9 mouse cellular contexts compared by ENCODE assay signal in the genomic region with DNA sequence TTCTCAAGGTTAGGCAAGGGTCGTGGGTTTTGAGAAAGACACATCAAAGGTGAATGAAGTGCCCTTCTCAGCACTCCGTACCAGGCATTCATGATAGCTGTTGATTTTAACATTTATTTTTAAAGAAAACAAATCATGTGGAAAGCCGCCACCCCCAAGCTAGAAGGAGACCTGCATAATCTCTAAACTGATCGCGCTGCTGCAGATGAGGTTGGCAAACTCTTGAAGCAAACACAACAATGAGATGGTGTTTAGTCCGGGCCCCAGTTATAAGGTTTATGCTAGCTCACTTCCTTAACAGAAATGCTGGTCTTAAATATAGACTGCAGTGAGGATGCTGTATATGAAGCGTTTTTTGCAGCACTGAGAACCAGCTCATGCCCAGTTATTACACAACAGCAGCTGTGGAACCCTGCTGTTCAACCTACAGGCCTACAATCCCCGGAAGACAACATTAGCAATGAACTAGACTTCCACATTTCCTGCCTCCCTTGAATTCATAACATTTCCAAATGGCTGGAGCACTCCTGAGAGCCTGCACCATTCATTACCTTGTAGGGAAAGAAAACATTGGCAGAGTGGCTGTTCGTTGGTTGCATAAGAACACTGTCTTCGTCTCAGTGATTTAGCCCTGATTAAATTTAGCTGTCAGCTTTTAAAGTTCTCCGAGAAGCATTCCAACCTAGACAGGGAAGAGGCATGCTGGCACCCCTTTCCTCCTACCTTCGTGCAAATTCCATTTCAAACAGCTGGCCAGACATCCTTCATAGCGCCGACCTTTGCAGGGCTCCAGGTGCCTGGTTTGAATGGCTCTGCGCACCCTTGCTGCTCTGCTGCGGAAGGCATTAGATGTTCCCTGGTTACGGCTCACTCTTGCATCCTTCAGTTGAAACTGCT. TPM values are rescaled to one million over a fixed set of nuclear protein-coding genes. Genes with fewer than 3 reads are reported as not detected.
DNase-seq lines count a peak whose midpoint lies in the region; ATAC-seq lines count a peak whose summit lies in the region.
"Had no signal": no experiment of that assay in that cellular context is flagged by ENCODE, and none has a peak within 500 bp of the region (broad histone marks: within the 10 kb centered on the region; RNA-seq: fewer than 3 reads in every experiment).

No protein-coding gene starts in this region.

- peak overlapping the region; percentile 31; the same call in 1 of the 2 replicates for H3K4me2 ChIP-seq in intestine, embryonic 15.5 days (replicated peaks)
- peak overlapping the region; percentile 59 for H3K4me2 ChIP-seq in limb, embryonic 13.5 days (replicated peaks)
- peak overlapping the region; percentile 0; the same call in 1 of the 2 replicates for H3K4me2 ChIP-seq in midbrain, embryonic 15.5 days

- no peaks in the 10 kb centered on the region for H3K36me3 ChIP-seq in intestine, embryonic 15.5 days
- H3K36me3 ChIP-seq in limb, embryonic 13.5 days: no peaks in the 10 kb centered on the region
- H3K36me3 ChIP-seq in midbrain, embryonic 15.5 days (replicated peaks): no peaks in the 10 kb centered on the region

- no peaks in the 10 kb centered on the region for H3K27me3 ChIP-seq in intestine, embryonic 15.5 days (replicated peaks)
- no peaks in the 10 kb centered on the region for H3K27me3 ChIP-seq in limb, embryonic 13.5 days
- no peaks in the 10 kb centered on the region for H3K27me3 ChIP-seq in midbrain, embryonic 15.5 days (replicated peaks)
- H3K27me3 ChIP-seq: CH12.LX had no signal

- peaks cover 5% of the 10 kb centered on the region; the same call in 1 of the 2 replicates for H3K4me1 ChIP-seq in intestine, embryonic 15.5 days (replicated peaks)
- peaks cover 25% of the 10 kb centered on the region for H3K4me1 ChIP-seq in limb, embryonic 13.5 days
- peaks cover 14% of the 10 kb centered on the region for H3K4me1 ChIP-seq in midbrain, embryonic 15.5 days

- DNase-seq in heart, adult 11 months: peak; percentile 88
- DNase-seq in heart, adult 8-10 months (ENCODE audit: low spot score): no peak
- peak; percentile 43 for DNase-seq in embryo, embryonic 10.5 days (ENCODE audit: low spot score)
- DNase-seq in cerebellum, postnatal 10 days: no peak
- DNase-seq in spleen, adult 18-20 months: no peak

- no peak overlapping the region for H3K9ac ChIP-seq in intestine, embryonic 15.5 days
- H3K9ac ChIP-seq in limb, embryonic 13.5 days: no peak overlapping the region
- H3K9ac ChIP-seq in midbrain, embryonic 15.5 days: no peak overlapping the region

- H3K9me3 ChIP-seq in intestine, embryonic 15.5 days: no peaks in the 10 kb centered on the region
- H3K9me3 ChIP-seq in limb, embryonic 13.5 days: no peaks in the 10 kb centered on the region
- no peaks in the 10 kb centered on the region for H3K9me3 ChIP-seq in midbrain, embryonic 15.5 days

- H3K27ac ChIP-seq in intestine, embryonic 15.5 days: peak overlapping the region; percentile 34; the same call in 1 of the 2 replicates
- H3K27ac ChIP-seq in limb, embryonic 13.5 days: peak overlapping the region; percentile 12; the same call in 1 of the 2 replicates
- 0 out of 2 replicates have a peak overlapping the region, but pooled peaks have one; percentile 45 for H3K27ac ChIP-seq in midbrain, embryonic 15.5 days

- 45% methylated on average over 17 of the region's 17 CpGs for WGBS in intestine, embryonic 15.5 days
- 22% methylated on average over 17 of the region's 17 CpGs for WGBS in limb, embryonic 13.5 days
- WGBS in midbrain, embryonic 15.5 days: 34% methylated on average over 17 of the region's 17 CpGs

- ATAC-seq in intestine, embryonic 15.5 days: 0 out of 2 replicates have a peak, but pooled peaks have one; percentile 42
- peak; percentile 39; the same call in 1 of the 2 replicates for ATAC-seq in limb, embryonic 13.5 days (ENCODE audit: low FRiP score, low read depth)
- peak; percentile 33; the same call in 1 of the 2 replicates for ATAC-seq in midbrain, embryonic 15.5 days (replicated peaks)

- no peak overlapping the region for H3K4me3 ChIP-seq in intestine, embryonic 15.5 days (replicated peaks)
- H3K4me3 ChIP-seq in limb, embryonic 13.5 days: 0 out of 2 replicates have a peak overlapping the region, but pooled peaks have one; percentile 8
- no peak overlapping the region for H3K4me3 ChIP-seq in midbrain, embryonic 15.5 days

RNA-seq across cellular contexts. Expression of a gene that starts 34.8 kb away (rescaled TPM):
- total RNA-seq in heart, adult 8-10 months (2022): 10 to 100 TPM; 12.9 to 18.7 (median 15.2) TPM
- polyA plus RNA-seq in intestine, embryonic 15.5 days (2015; fragmentation: Nextera tagmentation; extraction: Ambion mirVana): 33.5 and 38.1 TPM in 2 replicates
- polyA plus RNA-seq in limb, embryonic 13.5 days (2015; fragmentation: Nextera tagmentation; extraction: Ambion mirVana): 64.3 and 72.1 TPM in 2 replicates
- polyA plus RNA-seq in midbrain, embryonic 15.5 days (2015; fragmentation: Nextera tagmentation; extraction: Ambion mirVana): 27.0 and 28.3 TPM in 2 replicates

Comparison
In these comparisons a context has a peak if more than half of its experiments do, and no peak if none do; other contexts are left out.
1. DNase-seq: peak in heart, adult 11 months (single experiment) and embryo, embryonic 10.5 days (single experiment); none in heart, adult 8-10 months (single experiment), cerebellum, postnatal 10 days (0 of 2) and spleen, adult 18-20 months (0 of 2).
2. H3K4me2 ChIP-seq: peak in every context shown above with its lines; median percentile 59 in limb, embryonic 13.5 days; 31 in intestine, embryonic 15.5 days; 0 in midbrain, embryonic 15.5 days.
3. Peak in every context shown above with its lines, with median percentiles within 50 percentile points of each other: ATAC-seq and H3K27ac ChIP-seq.